Mouse (Mus musculus): Measurements from ENCODE around the gene Ajuba.

DNA sequence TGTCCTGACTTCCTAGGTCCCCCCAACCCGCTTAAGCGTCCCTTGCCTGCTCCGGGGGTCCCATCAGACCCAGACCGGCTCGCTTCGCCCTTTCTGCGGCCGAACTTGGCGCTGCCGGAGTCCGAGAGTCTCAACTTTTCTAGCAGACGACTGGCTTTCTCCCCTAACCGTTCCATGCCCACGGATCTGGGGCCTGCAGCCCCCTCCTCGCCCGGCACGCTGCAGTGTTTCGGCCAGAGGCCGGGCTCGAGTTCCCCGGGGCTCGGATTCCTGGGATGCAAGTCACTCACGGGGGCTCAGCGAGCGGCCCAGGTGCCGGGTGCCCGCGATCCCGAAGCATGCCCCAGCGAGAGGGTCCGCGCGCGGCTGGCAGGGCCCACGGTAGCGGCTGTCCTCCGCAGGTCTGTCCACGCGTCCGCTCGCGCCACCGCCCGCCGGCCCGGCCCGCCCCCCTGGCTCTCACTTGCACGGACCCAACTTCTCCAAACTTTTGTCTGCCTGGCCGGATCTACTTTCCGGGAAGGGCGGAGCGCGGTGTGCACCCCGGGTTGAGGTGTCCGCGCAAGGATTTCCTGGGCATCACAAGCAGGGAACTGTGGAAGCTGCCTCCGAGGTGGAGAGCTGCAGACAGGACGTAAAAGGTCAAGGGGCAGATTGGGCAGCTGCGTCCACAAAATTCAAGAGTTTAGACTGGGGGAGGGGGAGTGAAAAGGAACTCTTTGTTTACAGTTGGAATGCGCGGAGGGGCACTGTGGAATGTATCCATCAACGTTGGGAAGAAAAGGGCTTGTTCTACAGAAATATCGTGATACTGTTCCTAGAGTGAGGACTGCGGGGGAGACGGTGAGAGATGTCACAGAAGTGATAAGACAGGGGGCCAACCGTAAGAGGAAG lies at the start of gene Ajuba:
- no peak for TF ChIP-seq USF1 (IDR thresholded peaks at IDR 0.05; ENCODE audit: low read depth)
- TF ChIP-seq POLR2A (IDR thresholded peaks at IDR 0.05; ENCODE audit: insufficient read length, low read depth), result peak; percentile 84
- peak; percentile 79 for TF ChIP-seq POLR2AphosphoS2 (IDR thresholded peaks at IDR 0.05; ENCODE audit: insufficient read length, low read depth)
- TF ChIP-seq MYOG (IDR thresholded peaks at IDR 0.05; ENCODE audit: control insufficient read depth in 1 of 3, insufficient read depth in 1 of 3, insufficient read length in 2 of 3, low read depth in 2 of 3), result peak in 2 of 3 experiments; percentile 7 to 45
- no peak for TF ChIP-seq TCF12 (IDR thresholded peaks at IDR 0.05; ENCODE audit: insufficient read depth, poor library complexity, severe bottlenecking)
- TF ChIP-seq E2F4 (IDR thresholded peaks at IDR 0.05; ENCODE audit: insufficient read depth), result no peak
- TF ChIP-seq MYOD1 (IDR thresholded peaks at IDR 0.05; ENCODE audit: control insufficient read depth in 1 of 3, insufficient read length in 2 of 3, low read depth in 2 of 3), result no peak
- TF ChIP-seq CEBPB (IDR thresholded peaks at IDR 0.05; ENCODE audit: insufficient read depth, poor library complexity, severe bottlenecking), result no peak
- no peak for TF ChIP-seq MAX (IDR thresholded peaks at IDR 0.05; ENCODE audit: low read depth)
- no peak for TF ChIP-seq TCF3 (IDR thresholded peaks at IDR 0.05; ENCODE audit: insufficient read length, low read depth)
- TF ChIP-seq SRF (IDR thresholded peaks at IDR 0.05; ENCODE audit: control insufficient read depth, insufficient read length, low read depth), result no peak
- no peak for TF ChIP-seq REST (IDR thresholded peaks at IDR 0.05; ENCODE audit: insufficient read depth, insufficient read length)

Measured in myocyte (in vitro differentiated cells).